Mouse (Mus musculus) ES-E14 (cell line): ENCODE results near the gene Grm4. TPM values are rescaled to one million over a fixed set of nuclear protein-coding genes. Genes with fewer than 3 reads are reported as not detected.

ENCODE experiments used
- DNase-seq: peaks from one replicate; pipeline ENCODE4 v3.0.0-alpha.2; 2013; ENCODE audit warnings: low read depth, low spot score
- H3K27ac ChIP-seq: 2 replicates; pipeline ENCODE4 v1.5.1; 2012; ENCODE audit warnings: low read depth, mild to moderate bottlenecking, low read length, moderate library complexity, mixed read lengths; ENCODE audit not compliant: poor library complexity, insufficient read depth, severe bottlenecking
- H3K36me3 ChIP-seq: 2 replicates; pipeline ENCODE4 v1.6.1; 2012; ENCODE audit warnings: mild to moderate bottlenecking, low read length, moderate library complexity, mixed read lengths; ENCODE audit not compliant: control insufficient read depth, poor library complexity, insufficient read depth, severe bottlenecking
- H3K4me1 ChIP-seq, 2 experiments: fragments of 150-350 bp in 1 of 2; sonication (generic) in 1 of 2; 2 replicates each; pipeline ENCODE4 v1.6.1; 2012; ENCODE audit warnings: low read length in 2 of 2, mild to moderate bottlenecking in 1 of 2, mixed read lengths in 1 of 2; ENCODE audit not compliant: control insufficient read depth in 2 of 2, insufficient read depth in 2 of 2, poor library complexity in 1 of 2
- H3K4me3 ChIP-seq, 2 experiments: fragments of 150-350 bp in 1 of 2; sonication (generic) in 1 of 2; 2 replicates each; pipeline ENCODE4 v1.5.1; 2012; ENCODE audit warnings: low read length in 2 of 2, low read depth in 1 of 2, mild to moderate bottlenecking in 1 of 2, mixed read lengths in 1 of 2; ENCODE audit not compliant: insufficient read depth in 1 of 2, poor library complexity in 1 of 2, severe bottlenecking in 1 of 2
- H3K9ac ChIP-seq: 2 replicates; pipeline ENCODE4 v1.6.1; 2012; ENCODE audit warnings: low read depth, mild to moderate bottlenecking, low read length, mixed read lengths; ENCODE audit not compliant: poor library complexity, insufficient read depth, severe bottlenecking
- H3K9me3 ChIP-seq: fragments of 150-350 bp; sonication (generic); 2 replicates; pipeline ENCODE4 v1.6.1; 2012; ENCODE audit warnings: low read depth, mild to moderate bottlenecking, low read length; ENCODE audit not compliant: control insufficient read depth, insufficient read depth
- CHD2 ChIP-seq: IDR thresholded peaks from 2 replicates; pipeline ENCODE4 v1.6.1; 2014; ENCODE audit warnings: mild to moderate bottlenecking, low read depth, low read length, inconsistent platforms
- HCFC1 ChIP-seq: IDR thresholded peaks from 2 replicates; pipeline ENCODE4 v1.6.1; 2012; ENCODE audit warnings: low read length, inconsistent platforms, borderline replicate concordance; ENCODE audit not compliant: insufficient read depth
- MAFK ChIP-seq: IDR thresholded peaks from 2 replicates; pipeline ENCODE4 v1.6.1; 2014; ENCODE audit warnings: mild to moderate bottlenecking, low read depth, low read length, inconsistent platforms; ENCODE audit not compliant: insufficient read depth
- ZC3H11A ChIP-seq: IDR thresholded peaks from 2 replicates; pipeline ENCODE4 v1.6.1; 2012; ENCODE audit warnings: low read depth, mild to moderate bottlenecking, inconsistent platforms, low read length, borderline replicate concordance
- ZNF384 ChIP-seq: IDR thresholded peaks from 2 replicates; pipeline ENCODE4 v1.6.1; 2012; ENCODE audit warnings: low read depth, low read length, inconsistent platforms
- in situ Hi-C, 2 experiments: fragments of 600-800 bp; cut with MboI; formaldehyde crosslinking; loops; one replicate each; pipeline ENCODE4 v1.15.1; 2025; ENCODE audit warnings: low sequenced_read_pairs in 2 of 2, inconsistent platforms in 1 of 2; ENCODE audit not compliant: unreplicated experiment in 2 of 2
- total RNA-seq: library from RNA; depleted of rRNA; stranded (reverse); fragments of 300-350 nt; gene quantifications from 2 replicates; pipeline ENCODE4 v1.2.3, GENCODE M21; 2012

Gene Grm4
- total RNA-seq, 1 experiment: 0.49 TPM

GRCm38 (mm10) chr17:27393931-27394330 lies 127.3 kb downstream of the Grm4 start:
- in situ Hi-C loops: no loop called here
- H3K27ac ChIP-seq: no peak overlapping the region
- no peaks in the 10 kb centered on the region for H3K9me3 ChIP-seq
- H3K36me3 ChIP-seq: no peaks in the 10 kb centered on the region
- H3K4me1 ChIP-seq: peaks cover 0 to 13% of the 10 kb centered on the region in 2 experiments; a peak in 1 of 4 replicates
- TF ChIP-seq ZC3H11A (no peak), HCFC1 (no peak), MAFK (no peak), ZNF384 (no peak), CHD2 (no peak)
- H3K9ac ChIP-seq: no peak overlapping the region
- no peak for DNase-seq
- no peak overlapping the region for H3K4me3 ChIP-seq

GRCm38 (mm10) chr17:27393432-27393831 lies 127.8 kb downstream of the Grm4 start:
- Histone ChIP-seq H3K36me3 (no peaks in the 10 kb centered on the region), H3K9ac (no peak overlapping the region), H3K27ac (no peak overlapping the region), H3K9me3 (no peaks in the 10 kb centered on the region), H3K4me3 (no peak overlapping the region), H3K4me1 (peaks cover 0 to 13% of the 10 kb centered on the region in 2 experiments; a peak in 1 of 4 replicates)
- DNase-seq: peak; percentile 70
- no peak for TF ChIP-seq HCFC1
- TF ChIP-seq CHD2: no peak
- peak; percentile 93 for TF ChIP-seq ZC3H11A
- TF ChIP-seq MAFK: peak; percentile 92
- in situ Hi-C loops: no loop called here

- in situ Hi-C loops: no loop called here
- Histone ChIP-seq H3K36me3 (no peaks in the 10 kb centered on the region), H3K27ac (no peak overlapping the region), H3K4me1 (peaks cover 0 to 13% of the 10 kb centered on the region in 2 experiments; a peak in 1 of 4 replicates), H3K9ac (no peak overlapping the region), H3K4me3 (no peak overlapping the region), H3K9me3 (no peaks in the 10 kb centered on the region)
- DNase-seq: no peak
- TF ChIP-seq HCFC1: no peak
- TF ChIP-seq ZNF384: no peak
- TF ChIP-seq CHD2: no peak
- TF ChIP-seq ZC3H11A: no peak
- TF ChIP-seq MAFK: no peak
Observed at GRCm38 (mm10) chr17:27392918-27393317, 128.3 kb downstream of the Grm4 start.

- H3K36me3 ChIP-seq: no peaks in the 10 kb centered on the region
- H3K4me3 ChIP-seq: no peak overlapping the region
- TF ChIP-seq CHD2 (no peak), MAFK (no peak), ZNF384 (no peak), HCFC1 (no peak), ZC3H11A (no peak)
- no peak overlapping the region for H3K27ac ChIP-seq
- H3K9me3 ChIP-seq: 0 out of 2 replicates have a peak, but pooled peaks cover 2% of the 10 kb centered on the region
- H3K9ac ChIP-seq: no peak overlapping the region
- peaks cover 0 to 13% of the 10 kb centered on the region in 2 experiments; a peak in 2 of 4 replicates for H3K4me1 ChIP-seq
- DNase-seq: no peak
- in situ Hi-C loops: no loop called here
Observed at GRCm38 (mm10) chr17:27390019-27390418, 131.2 kb downstream of the Grm4 start.
